Comparison of ENCODE assay signal across 8 mouse cellular contexts in the genomic region with DNA sequence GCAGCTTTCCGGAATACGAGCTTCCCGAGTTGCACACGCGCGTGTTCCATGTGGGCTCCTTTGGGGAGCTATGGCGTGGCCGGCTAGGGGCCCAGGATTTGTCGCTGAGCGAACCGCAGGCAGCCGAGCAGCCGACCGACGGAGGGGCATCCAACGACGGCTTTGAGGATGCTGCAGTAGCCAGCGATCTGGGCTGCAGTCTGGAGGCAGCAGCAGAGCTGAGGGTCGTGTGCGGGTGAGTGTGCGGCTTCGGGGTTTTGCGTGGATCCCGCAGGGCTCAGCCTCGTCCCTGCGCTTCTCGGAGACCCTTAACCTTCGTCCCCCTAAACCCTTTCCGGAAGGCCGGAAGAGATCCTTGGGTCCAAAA. TPM values are rescaled to one million over a fixed set of nuclear protein-coding genes. Genes with fewer than 3 reads are reported as not detected.
DNase-seq lines count a peak whose midpoint lies in the region; ATAC-seq and TF ChIP-seq lines count a peak whose summit lies in the region.

No protein-coding gene starts in this region.

- TF ChIP-seq POLR2A in testis, adult 2 months (IDR thresholded peaks at IDR 0.05; ENCODE audit: control insufficient read depth, low read depth, low read length), result no peak

- TF ChIP-seq EP300 in stomach, postnatal 0 days (optimal IDR thresholded peaks at IDR 0.05), result no peak

- peak; percentile 60 for ATAC-seq in liver, embryonic 13.5 days (ENCODE audit: low read depth)
- peak; percentile 63; the same call in 1 of the 2 replicates for ATAC-seq in stomach, postnatal 0 days (ENCODE audit: low FRiP score, low TSS enrichment)

- no peaks in the 10 kb centered on the region for H3K27me3 ChIP-seq in testis, adult 2 months (ENCODE audit: control insufficient read depth, insufficient read depth, low read length)
- no peaks in the 10 kb centered on the region for H3K27me3 ChIP-seq in liver, embryonic 13.5 days
- H3K27me3 ChIP-seq in stomach, postnatal 0 days (ENCODE audit: control insufficient read depth, insufficient read depth, low read length), result no peaks in the 10 kb centered on the region

- no peak for TF ChIP-seq CTCF in testis, adult 2 months (IDR thresholded peaks at IDR 0.05; ENCODE audit: control insufficient read depth, insufficient read depth, insufficient replicate concordance, low read depth, low read length)
- no peak for TF ChIP-seq CTCF in stomach, postnatal 0 days (IDR thresholded peaks at IDR 0.05; ENCODE audit: low read depth)

- H3K27ac ChIP-seq in testis, adult 2 months (ENCODE audit: control insufficient read depth, insufficient read depth, low read depth, low read length), result no peak overlapping the region
- peak overlapping the region; percentile 40; the same call in 1 of the 2 replicates for H3K27ac ChIP-seq in liver, embryonic 13.5 days
- H3K27ac ChIP-seq in stomach, postnatal 0 days (replicated peaks), result peak overlapping the region; percentile 56

- H3K36me3 ChIP-seq in testis, adult 2 months (ENCODE audit: control insufficient read depth, insufficient read depth, low read length), result no peaks in the 10 kb centered on the region
- H3K36me3 ChIP-seq in liver, embryonic 13.5 days, result 0 out of 2 replicates have a peak, but pooled peaks cover 1% of the 10 kb centered on the region
- no peaks in the 10 kb centered on the region for H3K36me3 ChIP-seq in stomach, postnatal 0 days (ENCODE audit: control insufficient read depth, insufficient read depth, low read length)

- H3K4me3 ChIP-seq in testis, adult 2 months (ENCODE audit: control insufficient read depth, low read depth, low read length), result peak overlapping the region; percentile 75
- peak overlapping the region; percentile 88 for H3K4me3 ChIP-seq in liver, embryonic 13.5 days (replicated peaks)
- H3K4me3 ChIP-seq in stomach, postnatal 0 days (ENCODE audit: low read depth, low read length), result peak overlapping the region; percentile 72

- peak overlapping the region; percentile 88 for H3K9ac ChIP-seq in liver, embryonic 13.5 days
- peak overlapping the region; percentile 78 for H3K9ac ChIP-seq in stomach, postnatal 0 days (ENCODE audit: low read length)

- peak overlapping the region; percentile 74 for H3K4me2 ChIP-seq in liver, embryonic 13.5 days
- peak overlapping the region; percentile 68 for H3K4me2 ChIP-seq in stomach, postnatal 0 days (replicated peaks; ENCODE audit: low read depth)

- H3K9me3 ChIP-seq in liver, embryonic 13.5 days (replicated peaks), result no peaks in the 10 kb centered on the region
- no peaks in the 10 kb centered on the region for H3K9me3 ChIP-seq in stomach, postnatal 0 days (ENCODE audit: control insufficient read depth, low read length)

- peak; percentile 23 for DNase-seq in embryo, embryonic 10 days (ENCODE audit: low spot score)
- DNase-seq in embryo, embryonic 10.5 days (ENCODE audit: low spot score), result no peak
- no peak for DNase-seq in testis, postnatal 10 days (ENCODE audit: low spot score)
- no peak for DNase-seq in liver, embryonic 13.5 days
- no peak for DNase-seq in stomach, postnatal 0 days (ENCODE audit: low spot score)
- DNase-seq in urinary bladder, adult 2 months (ENCODE audit: low spot score), result no peak
- no peak for DNase-seq in adrenal gland, postnatal 25 days

- under 1% methylated on average over 30 of the region's 30 CpGs for WGBS in liver, embryonic 13.5 days (ENCODE audit: insufficient replicate concordance)
- under 1% methylated on average over 30 of the region's 30 CpGs for WGBS in stomach, postnatal 0 days

- no peaks in the 10 kb centered on the region for H3K4me1 ChIP-seq in testis, adult 2 months (ENCODE audit: control insufficient read depth, insufficient read depth, low read length)
- H3K4me1 ChIP-seq in liver, embryonic 13.5 days (replicated peaks), result peaks cover 22% of the 10 kb centered on the region
- H3K4me1 ChIP-seq in stomach, postnatal 0 days (replicated peaks; ENCODE audit: control insufficient read depth, insufficient read depth), result peaks cover 3% of the 10 kb centered on the region

RNA-seq across cellular contexts. Expression of a gene that starts 0.3 kb away (rescaled TPM):
- 8.0 and 9.1 TPM in 2 replicates for polyA plus RNA-seq in testis, adult 2 months (2012; rRNA removed)
- polyA plus RNA-seq in liver, embryonic 13.5 days (2015; fragmentation: Nextera tagmentation; extraction: Ambion mirVana), result 12.3 and 14.6 TPM in 2 replicates
- polyA plus RNA-seq in stomach, postnatal 0 days (2015; fragmentation: Nextera tagmentation; extraction: Ambion mirVana), result 14.7 and 16.6 TPM in 2 replicates
- polyA plus RNA-seq in urinary bladder, adult 2 months (2012; rRNA removed), result 22.6 and 30.0 TPM in 2 replicates
- total RNA-seq in adrenal gland, postnatal 25 days (2021), result 27.5 and 31.8 TPM in 2 replicates
